Mouse (Mus musculus) G1E (cell line): Measurements from ENCODE around the gene Atrnl1. TPM values are rescaled to one million over a fixed set of nuclear protein-coding genes. Genes with fewer than 3 reads are reported as not detected.

Experiments used
- ATAC-seq: 2 replicates; pipeline ENCODE4 v1.8.0; 2016; ENCODE audit warnings: mild to moderate bottlenecking; ENCODE audit not compliant: insufficient number of reproducible peaks, poor library complexity, low FRiP score, severe bottlenecking; ENCODE audit errors: extremely low read depth
- DNase-seq: peaks from one replicate; pipeline ENCODE4 v3.0.0; 2012; ENCODE audit warnings: low spot score
- H3K27me3 ChIP-seq: 2 replicates; pipeline ENCODE4 v1.6.1; 2012; ENCODE audit warnings: mild to moderate bottlenecking, low read length, inconsistent platforms; ENCODE audit not compliant: insufficient read depth
- H3K36me3 ChIP-seq: replicated peaks from 2 replicates; pipeline ENCODE3; 2012; ENCODE audit warnings: mild to moderate bottlenecking, inconsistent platforms
- H3K4me1 ChIP-seq: 2 replicates; pipeline ENCODE4 v1.6.1; 2012; ENCODE audit warnings: low read depth, low read length, inconsistent platforms, mixed read lengths; ENCODE audit not compliant: insufficient read depth
- H3K4me3 ChIP-seq: 2 replicates; pipeline ENCODE4 v1.5.1; 2012; ENCODE audit warnings: low read depth, mild to moderate bottlenecking, inconsistent platforms, low read length, moderate library complexity, mixed read lengths
- H3K9me3 ChIP-seq: replicated peaks from 2 replicates; pipeline ENCODE4 v1.6.1; 2012; ENCODE audit warnings: inconsistent platforms
- CTCF ChIP-seq: IDR thresholded peaks from 2 replicates; pipeline ENCODE4 v1.5.1; 2012; ENCODE audit warnings: low read depth, low read length, inconsistent platforms, mixed read lengths
- GATA1 ChIP-seq: IDR thresholded peaks from 2 replicates; pipeline ENCODE4 v1.6.1; 2012; ENCODE audit warnings: borderline replicate concordance, low read length, inconsistent platforms, mixed read lengths
- GATA2 ChIP-seq: IDR thresholded peaks from 2 replicates; pipeline ENCODE4 v1.6.1; 2012; ENCODE audit warnings: low read depth, low read length, inconsistent platforms, borderline replicate concordance
- POLR2AphosphoS5 ChIP-seq: IDR thresholded peaks from 2 replicates; pipeline ENCODE4 v1.6.1; 2012; ENCODE audit warnings: low read depth, low read length, inconsistent platforms; ENCODE audit not compliant: insufficient replicate concordance
- TAL1 ChIP-seq: conservative IDR thresholded peaks from 2 replicates; pipeline ENCODE4 v1.6.1; 2012; ENCODE audit warnings: low read depth, low read length, inconsistent platforms, mixed read lengths
- polyA plus RNA-seq: library from polyadenylated mRNA; stranded (reverse); fragments of >175 nt; gene quantifications from 2 replicates; pipeline ENCODE4 v1.2.3, GENCODE M21; 2012
- total RNA-seq, 2 experiments: library from RNA; stranded (forward) in 1 of 2; stranded (reverse) in 1 of 2; fragments of 200-1000 nt in 1 of 2; fragments of >200 nt in 1 of 2; fragmentation: Nextera tagmentation in 1 of 2; gene quantifications; 2 replicates each; pipeline ENCODE4 v1.2.3; 2014 to 2017

Gene Atrnl1
- total and polyA plus RNA-seq, 3 experiments: 0.52 to 5.8 (median 3.2) TPM

DNA sequence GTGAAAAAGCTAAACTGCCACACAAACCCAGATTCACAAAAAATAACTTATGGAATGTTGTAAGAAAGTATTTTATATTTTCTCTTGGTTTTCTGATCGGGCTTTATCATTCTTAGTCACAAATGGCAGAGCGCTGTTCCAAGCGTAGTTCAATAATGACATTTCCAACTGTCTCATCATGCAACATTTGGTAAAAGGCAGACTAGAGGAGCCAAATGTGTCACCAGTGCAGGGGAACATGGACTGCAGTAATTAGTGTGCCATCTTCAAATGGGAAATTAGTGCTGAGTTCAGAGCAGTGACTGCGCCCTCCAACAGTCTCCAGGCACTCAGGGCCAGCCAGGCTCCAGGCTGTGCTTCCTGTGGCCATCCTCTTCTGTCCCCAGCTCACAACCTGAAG, 320.8 kb downstream of the Atrnl1 start:
- TF ChIP-seq TAL1: no peak
- TF ChIP-seq GATA2: no peak
- TF ChIP-seq POLR2AphosphoS5: no peak
- no peak for TF ChIP-seq CTCF
- TF ChIP-seq GATA1: no peak
- DNase-seq (no peak), ATAC-seq (no peak)
- Histone ChIP-seq H3K4me1 (peaks cover 20% of the 10 kb centered on the region), H3K4me3 (no peak overlapping the region), H3K9me3 (peaks cover 4% of the 10 kb centered on the region), H3K36me3 (no peaks in the 10 kb centered on the region), H3K27me3 (no peaks in the 10 kb centered on the region)

DNA sequence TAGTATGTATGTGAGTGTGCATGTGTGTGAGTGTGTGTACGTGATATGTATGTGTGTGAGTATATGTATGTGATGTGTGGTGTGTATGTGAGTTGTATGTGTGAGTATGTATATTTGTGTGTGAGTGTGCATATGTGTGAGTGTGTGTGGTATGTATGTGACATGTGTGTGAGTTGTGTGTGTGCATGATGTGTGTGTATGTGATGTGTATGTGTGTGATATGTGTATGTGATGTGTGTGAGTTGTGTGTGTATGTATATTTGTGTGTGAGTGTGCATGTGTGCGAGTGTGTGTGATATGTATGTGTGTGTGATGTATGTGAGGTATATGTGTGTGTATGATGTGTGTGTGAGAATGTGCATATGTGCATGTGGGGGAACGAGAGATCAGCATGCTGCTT, 326.0 kb downstream of the Atrnl1 start:
- Histone ChIP-seq H3K27me3 (no peaks in the 10 kb centered on the region), H3K4me3 (no peak overlapping the region), H3K36me3 (no peaks in the 10 kb centered on the region), H3K9me3 (peaks cover 21% of the 10 kb centered on the region), H3K4me1 (no peaks in the 10 kb centered on the region)
- DNase-seq (no peak), ATAC-seq (no peak)
- TF ChIP-seq CTCF: no peak
- TF ChIP-seq POLR2AphosphoS5: no peak
- TF ChIP-seq TAL1: no peak
- TF ChIP-seq GATA1: no peak

DNA sequence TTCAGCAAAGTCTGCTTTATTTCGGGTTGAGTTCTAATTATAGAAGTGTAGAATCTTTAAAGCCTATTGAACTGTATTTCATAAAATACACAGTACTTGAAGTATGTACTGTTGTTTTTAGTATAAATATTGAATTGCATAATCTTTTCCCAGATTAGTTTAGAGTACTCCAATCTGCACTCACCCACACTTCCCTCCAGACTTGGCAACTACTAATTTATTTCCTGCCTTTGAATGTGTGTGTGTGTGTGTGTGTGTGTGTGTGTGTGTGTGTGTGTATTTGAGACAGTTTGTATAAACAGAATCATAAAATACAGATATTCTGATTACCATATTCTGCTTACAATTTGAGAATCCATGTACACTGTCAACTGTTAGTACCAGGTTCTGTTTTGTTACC, 328.3 kb downstream of the Atrnl1 start:
- no peak for DNase-seq
- no peaks in the 10 kb centered on the region for H3K36me3 ChIP-seq
- H3K4me1 ChIP-seq: no peaks in the 10 kb centered on the region
- no peak for TF ChIP-seq GATA2
- TF ChIP-seq GATA1: no peak
- TF ChIP-seq CTCF: no peak
- H3K27me3 ChIP-seq: no peaks in the 10 kb centered on the region
- no peak overlapping the region for H3K4me3 ChIP-seq
- H3K9me3 ChIP-seq: peaks cover 23% of the 10 kb centered on the region
- no peak for ATAC-seq

DNA sequence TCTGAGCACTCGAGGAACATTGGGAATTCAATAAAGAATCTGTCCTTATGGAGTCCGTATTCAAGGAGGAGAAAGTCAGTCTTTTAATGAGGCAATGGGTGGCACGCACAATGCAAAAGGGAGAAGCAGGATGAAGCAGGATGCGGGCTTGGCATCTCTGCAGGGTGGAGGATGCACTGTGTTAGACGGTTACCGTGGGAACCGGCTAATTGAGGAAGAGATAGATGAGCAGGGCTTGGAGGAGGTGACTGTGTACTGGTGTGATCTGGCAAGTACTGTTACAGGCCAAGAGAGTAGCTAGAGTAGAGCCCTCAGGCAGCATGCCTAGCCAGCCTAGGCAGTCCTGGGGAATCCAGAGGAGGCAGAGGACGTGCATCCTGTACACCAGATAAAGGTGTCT, 330.7 kb downstream of the Atrnl1 start:
- Histone ChIP-seq H3K27me3 (no peaks in the 10 kb centered on the region), H3K36me3 (no peaks in the 10 kb centered on the region), H3K4me1 (no peaks in the 10 kb centered on the region), H3K4me3 (no peak overlapping the region), H3K9me3 (peaks cover 25% of the 10 kb centered on the region)
- TF ChIP-seq POLR2AphosphoS5: no peak
- no peak for TF ChIP-seq CTCF
- no peak for TF ChIP-seq GATA1
- no peak for TF ChIP-seq GATA2
- no peak for TF ChIP-seq TAL1
- no peak for ATAC-seq
- no peak for DNase-seq

DNA sequence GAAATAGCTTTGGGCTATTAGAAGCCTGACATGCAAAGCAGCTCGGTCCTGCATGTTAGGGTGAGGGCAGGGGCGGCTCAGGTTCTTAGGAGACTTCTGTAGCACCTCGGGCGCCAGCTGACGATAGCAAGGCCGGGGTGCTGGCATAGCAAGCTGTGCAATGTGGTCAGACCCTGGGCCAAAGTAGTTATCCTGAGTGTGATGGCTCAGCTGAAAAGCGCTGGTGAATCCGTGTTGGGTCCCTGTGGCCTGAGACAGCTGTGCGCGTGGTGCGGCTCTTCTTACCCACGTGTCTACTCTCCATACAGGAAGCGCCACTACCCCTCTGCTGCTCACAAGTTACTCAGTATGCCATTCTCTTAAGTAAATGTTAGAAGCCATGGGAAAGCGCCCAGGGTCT, 331.4 kb downstream of the Atrnl1 start:
- TF ChIP-seq GATA1 (no peak), TAL1 (no peak), POLR2AphosphoS5 (no peak), GATA2 (no peak), CTCF (no peak)
- H3K4me3 ChIP-seq: no peak overlapping the region
- DNase-seq (no peak), ATAC-seq (no peak)
- H3K27me3 ChIP-seq: no peaks in the 10 kb centered on the region
- H3K4me1 ChIP-seq: no peaks in the 10 kb centered on the region
- peaks cover 19% of the 10 kb centered on the region for H3K9me3 ChIP-seq
- no peaks in the 10 kb centered on the region for H3K36me3 ChIP-seq

DNA sequence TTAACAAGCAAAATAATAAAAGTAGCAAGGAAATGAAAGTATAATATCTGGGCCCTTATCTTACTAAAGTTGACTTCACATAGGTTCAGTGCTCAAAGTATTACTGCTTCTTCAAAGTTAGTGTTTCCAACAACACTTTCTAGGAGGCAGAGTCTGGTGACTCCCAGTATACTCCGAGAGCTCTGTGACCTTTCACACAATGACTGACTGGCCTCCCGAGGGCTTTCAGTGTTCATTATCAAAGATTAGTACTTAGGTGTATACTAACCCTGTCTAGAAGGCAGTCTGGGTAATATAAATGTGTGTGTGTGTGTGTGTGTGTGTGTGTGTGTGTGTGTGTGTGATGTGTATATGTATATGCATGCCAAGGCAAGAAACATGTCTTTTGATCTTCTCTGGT, 332.5 kb downstream of the Atrnl1 start:
- H3K27me3 ChIP-seq: no peaks in the 10 kb centered on the region
- no peak for TF ChIP-seq CTCF
- TF ChIP-seq POLR2AphosphoS5: no peak
- H3K4me1 ChIP-seq: no peaks in the 10 kb centered on the region
- ATAC-seq: no peak
- no peaks in the 10 kb centered on the region for H3K36me3 ChIP-seq
- peaks cover 21% of the 10 kb centered on the region for H3K9me3 ChIP-seq
- H3K4me3 ChIP-seq: no peak overlapping the region
- no peak for DNase-seq

DNA sequence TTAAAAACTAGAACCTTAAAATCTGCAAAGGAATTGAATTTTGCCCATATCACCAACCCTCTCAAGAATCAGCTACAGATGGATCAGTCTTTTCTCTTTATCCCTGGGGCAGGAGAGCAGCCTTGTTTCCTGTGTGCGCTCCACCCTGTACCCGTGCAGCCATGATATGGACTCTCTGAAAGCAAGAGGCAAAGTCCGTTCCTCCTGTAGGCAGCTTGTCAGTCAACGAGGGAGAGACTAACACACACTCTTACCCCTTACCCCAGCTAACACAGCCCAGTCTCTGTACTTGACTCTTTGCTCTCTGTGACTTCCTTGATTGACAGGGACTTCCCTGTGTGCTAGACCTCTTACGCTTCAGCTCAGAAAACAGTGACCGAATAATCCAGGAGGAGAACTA, 333.8 kb downstream of the Atrnl1 start:
- no peak overlapping the region for H3K4me3 ChIP-seq
- H3K4me1 ChIP-seq: no peaks in the 10 kb centered on the region
- ATAC-seq (no peak), DNase-seq (no peak)
- TF ChIP-seq POLR2AphosphoS5 (no peak), CTCF (no peak), GATA1 (no peak), GATA2 (no peak)
- H3K36me3 ChIP-seq: no peaks in the 10 kb centered on the region
- no peaks in the 10 kb centered on the region for H3K27me3 ChIP-seq
- H3K9me3 ChIP-seq: peaks cover 17% of the 10 kb centered on the region
